Mouse (Mus musculus): ENCODE results near the gene Fbxl4. TPM values are rescaled to one million over a fixed set of nuclear protein-coding genes. Genes with fewer than 3 reads are reported as not detected.

Fbxl4 gene
- polyA plus RNA-seq, 1 experiment from 2014 or later: 12.2 TPM

DNA sequence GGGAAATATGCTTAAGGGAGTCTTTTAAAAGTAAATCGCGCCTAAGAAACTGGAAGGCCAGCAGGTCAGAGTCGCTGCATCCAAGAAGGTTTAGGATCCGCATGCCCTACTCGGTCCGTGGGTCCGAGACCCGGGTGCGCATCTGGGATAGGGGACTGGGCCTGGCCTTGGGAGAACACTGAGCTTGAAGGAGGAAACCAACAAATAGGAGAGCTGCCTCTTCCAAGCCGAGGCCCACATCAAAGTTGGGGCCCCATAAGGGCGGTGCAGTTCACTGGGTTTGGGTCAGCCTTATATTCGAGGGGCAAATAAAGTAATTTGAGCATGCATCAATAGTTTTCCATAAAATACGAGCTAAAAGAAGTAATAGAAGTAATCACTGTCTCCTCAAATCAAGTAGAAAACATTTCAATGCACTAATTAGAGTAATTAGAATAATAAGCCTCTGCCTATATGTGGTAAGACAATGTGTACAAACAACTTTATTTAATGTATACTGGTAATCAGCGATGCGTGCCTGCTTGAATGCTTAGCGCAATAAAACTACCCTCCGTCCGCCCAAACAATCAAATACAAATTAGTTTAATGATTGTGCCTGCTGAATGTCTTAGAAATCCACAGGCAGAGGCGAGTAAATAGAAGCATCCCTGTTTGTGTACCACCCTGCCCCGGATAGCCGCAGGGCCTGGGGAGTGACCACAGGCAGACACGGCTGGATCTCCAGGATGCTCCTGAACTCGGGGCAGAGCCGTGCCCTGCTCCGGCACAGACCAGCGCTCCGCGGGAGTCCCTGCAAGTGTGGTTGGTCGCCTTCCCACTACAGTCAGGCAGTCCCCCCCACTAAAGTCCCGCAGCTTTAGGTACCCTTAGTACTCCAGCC lies 121.4 kb downstream of the Fbxl4 start:
- Histone ChIP-seq H3K9me3 (replicated peaks) (no peaks in the 10 kb centered on the region), H3K27me3 (peaks cover 95% of the 10 kb centered on the region), H3K9ac (no peak overlapping the region), H3K4me1 (peaks cover 26% of the 10 kb centered on the region), H3K27ac (no peak overlapping the region), H3K4me2 (no peak overlapping the region), H3K4me3 (replicated peaks) (no peak overlapping the region), H3K36me3 (no peaks in the 10 kb centered on the region)
- 3% methylated on average over 30 of the region's 30 CpGs for WGBS
- ATAC-seq (replicated peaks; ENCODE audit: low FRiP score): peak; percentile 43; the same call in 1 of the 2 replicates

- Histone ChIP-seq H3K4me2 (no peak overlapping the region), H3K9me3 (replicated peaks) (no peaks in the 10 kb centered on the region), H3K4me1 (peaks cover 26% of the 10 kb centered on the region), H3K36me3 (no peaks in the 10 kb centered on the region), H3K9ac (no peak overlapping the region), H3K27me3 (peaks cover 95% of the 10 kb centered on the region), H3K27ac (no peak overlapping the region), H3K4me3 (replicated peaks) (no peak overlapping the region)
- 2% methylated on average over 28 of the region's 28 CpGs for WGBS
- ATAC-seq (replicated peaks; ENCODE audit: low FRiP score): 0 out of 2 replicates have a peak, but pooled peaks have one; percentile 10
Observed at GRCm38 (mm10) chr4:22479368-22480090, 122.2 kb downstream of the Fbxl4 start.

- 3% methylated on average over 18 of the region's 18 CpGs for WGBS
- Histone ChIP-seq H3K4me2 (no peak overlapping the region), H3K9me3 (replicated peaks) (no peaks in the 10 kb centered on the region), H3K9ac (no peak overlapping the region), H3K36me3 (no peaks in the 10 kb centered on the region), H3K27me3 (peaks cover 93% of the 10 kb centered on the region), H3K4me1 (peaks cover 26% of the 10 kb centered on the region), H3K27ac (no peak overlapping the region), H3K4me3 (replicated peaks) (no peak overlapping the region)
- no peak for ATAC-seq (replicated peaks; ENCODE audit: low FRiP score)
Observed at GRCm38 (mm10) chr4:22480091-22480857, 122.9 kb downstream of the Fbxl4 start.

- H3K4me3 ChIP-seq (replicated peaks): no peak overlapping the region
- H3K4me1 ChIP-seq: peaks cover 26% of the 10 kb centered on the region
- no peak overlapping the region for H3K27ac ChIP-seq
- H3K36me3 ChIP-seq: no peaks in the 10 kb centered on the region
- no peak for ATAC-seq (replicated peaks; ENCODE audit: low FRiP score)
- H3K9ac ChIP-seq: no peak overlapping the region
- WGBS: 11% methylated on average over 1 of the region's 1 CpGs
- H3K9me3 ChIP-seq (replicated peaks): no peaks in the 10 kb centered on the region
- peaks cover 93% of the 10 kb centered on the region for H3K27me3 ChIP-seq
- H3K4me2 ChIP-seq: no peak overlapping the region
Observed at GRCm38 (mm10) chr4:22480858-22481205, 123.5 kb downstream of the Fbxl4 start.

GRCm38 (mm10) chr4:22482118-22482517 lies 124.8 kb downstream of the Fbxl4 start:
- no peak for ATAC-seq (replicated peaks; ENCODE audit: low FRiP score)
- WGBS: 16% methylated on average over 2 of the region's 2 CpGs
- H3K9ac ChIP-seq: no peak overlapping the region
- no peak overlapping the region for H3K4me2 ChIP-seq
- no peaks in the 10 kb centered on the region for H3K9me3 ChIP-seq (replicated peaks)
- no peaks in the 10 kb centered on the region for H3K36me3 ChIP-seq
- peaks cover 93% of the 10 kb centered on the region for H3K27me3 ChIP-seq
- peaks cover 27% of the 10 kb centered on the region for H3K4me1 ChIP-seq
- no peak overlapping the region for H3K4me3 ChIP-seq (replicated peaks)
- H3K27ac ChIP-seq: no peak overlapping the region

- Histone ChIP-seq H3K36me3 (no peaks in the 10 kb centered on the region), H3K27me3 (peaks cover 93% of the 10 kb centered on the region), H3K4me3 (replicated peaks) (no peak overlapping the region), H3K4me1 (peaks cover 27% of the 10 kb centered on the region), H3K4me2 (no peak overlapping the region), H3K9ac (no peak overlapping the region), H3K9me3 (replicated peaks) (no peaks in the 10 kb centered on the region), H3K27ac (no peak overlapping the region)
- WGBS: 10% methylated on average over 7 of the region's 7 CpGs
- ATAC-seq (replicated peaks; ENCODE audit: low FRiP score): no peak
Observed at GRCm38 (mm10) chr4:22482756-22483280, 125.5 kb downstream of the Fbxl4 start.

- no peak overlapping the region for H3K4me3 ChIP-seq (replicated peaks)
- H3K9me3 ChIP-seq (replicated peaks): no peaks in the 10 kb centered on the region
- no peak for ATAC-seq (replicated peaks; ENCODE audit: low FRiP score)
- 20% methylated on average over 2 of the region's 2 CpGs for WGBS
- H3K4me1 ChIP-seq: peaks cover 29% of the 10 kb centered on the region
- no peak overlapping the region for H3K27ac ChIP-seq
- H3K4me2 ChIP-seq: no peak overlapping the region
- no peaks in the 10 kb centered on the region for H3K36me3 ChIP-seq
- peaks cover 95% of the 10 kb centered on the region for H3K27me3 ChIP-seq
- H3K9ac ChIP-seq: no peak overlapping the region
Observed at GRCm38 (mm10) chr4:22483548-22483947, 126.2 kb downstream of the Fbxl4 start.

Other genes starting within 250 kb of the Fbxl4 start
- 0.05 TPM in 1 of 2 replicates, not detected in the other for gene Pou3f2, start 130.8 kb downstream of the Fbxl4 start, polyA plus RNA-seq (2015; fragmentation: Nextera tagmentation; extraction: Ambion mirVana)